Mouse (Mus musculus) ovary, postnatal 14 days (tissue): ENCODE measurements around the gene Aff1.
A peak's percentile ranks its signal among the peaks of the same experiment; 100 is the strongest.

Source experiments
- DNase-seq: peaks from one replicate; pipeline ENCODE4 v3.0.0; 2022; ENCODE audit warnings: low spot score

Gene Aff1

GRCm38 (mm10) chr5:103693041-103693641 lies 967 bp downstream of the Aff1 start:
- DNase-seq = peak; percentile 25

DNA sequence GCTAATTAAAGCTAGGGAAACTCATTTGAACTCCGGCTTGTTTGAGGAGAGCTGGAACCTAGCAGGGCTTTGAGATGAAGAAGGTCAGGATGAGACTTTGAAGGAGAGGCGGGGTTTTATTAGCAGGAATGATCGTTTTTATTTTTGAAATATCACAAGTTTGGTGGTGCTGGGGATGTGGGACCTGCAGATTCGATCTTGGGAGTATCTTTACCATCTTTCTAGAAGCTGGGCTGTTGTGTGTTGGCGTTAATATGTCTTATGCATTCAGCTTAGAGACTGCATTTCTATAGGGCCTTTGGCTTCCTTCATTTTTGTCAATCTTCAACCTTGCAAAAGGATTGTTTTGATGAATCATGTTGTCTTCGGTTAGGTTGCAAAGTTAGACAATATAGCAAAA lies 1.9 kb downstream of the Aff1 start:
- DNase-seq = no peak

DNA sequence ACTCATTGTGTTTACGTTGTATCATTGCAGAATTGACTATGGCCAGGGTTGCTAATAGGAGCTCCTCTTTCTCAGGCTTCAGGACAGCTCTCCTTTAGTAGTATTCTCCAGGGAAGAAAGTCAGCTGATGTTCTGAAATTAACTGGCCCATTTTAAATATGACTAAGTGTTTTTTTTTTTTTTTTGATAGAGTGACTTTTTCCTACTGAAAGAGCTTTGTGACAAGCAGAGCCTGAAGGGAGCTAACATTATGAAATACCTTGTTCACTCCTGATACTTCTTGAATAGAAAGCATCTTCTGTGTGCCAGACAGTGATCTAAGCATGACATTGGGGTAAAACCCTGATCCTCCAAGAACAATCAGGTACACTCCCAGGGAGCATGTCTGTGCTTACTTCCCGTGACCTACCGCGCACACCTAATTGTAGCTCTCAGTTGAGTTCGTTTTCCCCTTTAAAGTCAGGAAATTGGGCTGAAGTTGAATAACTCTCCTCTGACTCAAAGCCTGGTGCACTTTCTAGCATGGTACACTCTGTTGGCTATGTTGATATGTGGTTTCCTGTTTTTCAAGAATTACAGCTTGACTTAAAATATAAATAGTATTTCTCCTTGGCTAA lies 5.8 kb downstream of the Aff1 start:
- no peak for DNase-seq

- no peak for DNase-seq
Measured at GRCm38 (mm10) chr5:103698577-103698976, 6.4 kb downstream of the Aff1 start.

DNA sequence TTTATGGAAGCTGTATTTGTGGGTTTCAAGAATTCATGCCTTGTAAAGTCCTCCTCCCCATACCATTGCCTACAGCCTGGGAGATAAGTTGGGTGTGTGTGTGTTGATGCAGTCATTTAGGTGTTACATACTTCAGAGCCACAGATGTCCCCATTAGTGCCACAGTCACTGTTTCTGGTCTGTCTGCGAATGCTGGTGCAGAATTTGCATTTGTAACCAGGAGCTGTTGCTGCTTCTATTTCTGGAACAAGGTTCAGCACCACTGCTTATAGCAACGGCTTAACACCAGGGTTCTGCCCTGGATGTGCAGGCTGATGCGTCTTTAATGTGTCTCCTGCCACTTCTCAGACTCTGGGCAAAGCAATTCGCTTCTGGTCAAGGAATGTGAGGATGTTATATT lies 7.4 kb downstream of the Aff1 start:
- no peak for DNase-seq

DNA sequence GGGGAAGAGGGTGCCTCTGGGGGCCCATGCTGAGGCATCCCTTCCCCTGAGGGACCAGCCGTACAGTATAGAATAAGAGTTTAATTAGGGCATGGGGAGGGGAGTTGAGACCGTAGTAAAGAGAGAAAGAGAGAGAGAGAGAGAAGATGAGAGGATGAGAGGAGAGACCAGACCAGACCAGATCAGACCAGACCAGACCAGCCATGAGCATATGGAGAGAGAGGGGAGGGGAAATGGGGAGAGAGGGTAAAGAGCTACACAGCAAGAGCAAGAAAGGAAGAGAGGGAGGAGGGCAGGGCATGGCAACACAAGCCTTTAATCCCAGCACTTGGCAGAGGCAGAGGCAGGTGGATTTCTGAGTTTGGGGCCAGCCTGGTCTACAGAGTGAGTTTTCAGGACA lies 8.5 kb downstream of the Aff1 start:
- DNase-seq = no peak

DNA sequence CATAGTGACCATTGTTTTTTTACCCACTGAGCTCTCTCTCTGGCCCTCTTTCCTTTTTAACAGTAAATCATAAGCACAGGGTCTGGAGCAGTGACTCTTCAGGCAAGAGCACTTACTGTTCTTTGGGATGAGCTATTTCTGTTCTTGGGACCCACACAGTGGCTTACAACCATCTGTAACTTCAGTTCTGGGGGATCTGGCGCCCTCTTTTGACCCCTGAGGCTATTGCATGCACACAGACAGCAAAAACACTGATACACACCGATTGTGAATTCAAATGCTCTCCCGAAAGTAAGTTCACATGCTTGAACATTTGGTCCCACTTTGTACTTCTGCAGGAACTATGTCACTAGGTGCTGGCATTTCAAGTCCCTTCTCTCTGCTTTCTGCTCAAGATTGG lies 9.3 kb downstream of the Aff1 start:
- no peak for DNase-seq

- DNase-seq = no peak
Measured at GRCm38 (mm10) chr5:103702527-103702926, 10.4 kb downstream of the Aff1 start.

DNA sequence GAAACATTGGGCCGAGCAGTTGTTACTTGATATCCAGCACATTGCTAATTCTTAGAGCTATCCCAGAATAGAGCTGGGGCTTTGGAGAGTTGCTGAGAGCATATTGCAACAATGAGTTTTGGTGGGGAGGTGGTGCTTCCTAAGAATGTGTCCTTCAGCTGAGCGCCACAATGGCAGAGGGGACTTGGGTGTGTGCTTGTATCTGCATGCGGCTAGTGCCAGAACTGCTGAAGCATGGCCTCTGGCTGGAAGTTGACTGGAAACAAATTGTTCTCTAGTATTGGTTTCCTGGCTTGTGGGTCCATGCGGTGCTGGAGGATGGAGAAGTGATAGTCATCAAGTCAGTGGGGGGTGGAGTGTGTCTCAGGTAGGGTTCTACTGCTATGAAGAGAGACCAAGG lies 13.2 kb downstream of the Aff1 start:
- no peak for DNase-seq

DNA sequence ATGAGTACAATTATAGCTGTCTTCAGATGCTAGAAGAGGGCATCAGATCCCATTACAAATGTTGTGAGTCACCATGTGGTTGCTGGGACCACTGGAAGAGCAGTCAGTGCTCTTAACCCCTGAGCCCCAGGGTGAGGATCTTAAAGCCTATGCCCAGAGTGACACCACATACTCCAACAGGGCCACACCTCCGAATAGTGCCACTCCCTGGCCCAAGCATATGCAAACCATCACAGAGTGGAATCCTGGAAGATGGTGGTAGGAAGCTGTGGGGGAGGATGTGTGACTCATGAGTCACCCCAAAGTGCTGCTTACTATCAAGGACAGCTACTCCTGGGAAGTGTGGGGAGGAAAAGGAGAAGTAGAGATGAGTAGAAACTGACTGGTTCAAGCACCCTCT lies 13.7 kb downstream of the Aff1 start:
- DNase-seq = no peak

GRCm38 (mm10) chr5:103709044-103709443 lies 16.9 kb downstream of the Aff1 start:
- no peak for DNase-seq

DNA sequence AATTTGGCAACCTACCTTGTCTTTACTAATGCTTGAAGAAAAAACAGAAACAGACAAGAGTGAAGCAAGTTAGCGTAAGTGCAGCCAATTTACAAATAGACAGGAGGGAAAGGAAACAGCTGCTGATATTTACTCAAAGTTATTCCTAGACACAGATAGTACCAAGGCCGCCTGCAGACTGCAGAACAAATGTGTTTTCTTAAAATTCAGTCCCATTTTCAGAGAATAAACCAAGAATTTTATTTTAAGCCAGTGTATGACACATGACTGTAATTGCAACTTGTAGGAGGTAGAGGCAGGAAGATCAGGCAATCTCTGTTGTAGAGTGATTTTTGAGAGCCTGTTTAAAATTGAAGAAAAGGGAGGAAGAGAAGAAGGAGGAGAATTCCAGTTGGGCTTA lies 19.7 kb downstream of the Aff1 start:
- no peak for DNase-seq

GRCm38 (mm10) chr5:103713422-103713821 lies 21.2 kb downstream of the Aff1 start:
- no peak for DNase-seq

- DNase-seq = no peak
Measured at GRCm38 (mm10) chr5:103714943-103715342, 22.8 kb downstream of the Aff1 start.

GRCm38 (mm10) chr5:103716824-103717342 lies 24.7 kb downstream of the Aff1 start:
- no peak for DNase-seq

DNA sequence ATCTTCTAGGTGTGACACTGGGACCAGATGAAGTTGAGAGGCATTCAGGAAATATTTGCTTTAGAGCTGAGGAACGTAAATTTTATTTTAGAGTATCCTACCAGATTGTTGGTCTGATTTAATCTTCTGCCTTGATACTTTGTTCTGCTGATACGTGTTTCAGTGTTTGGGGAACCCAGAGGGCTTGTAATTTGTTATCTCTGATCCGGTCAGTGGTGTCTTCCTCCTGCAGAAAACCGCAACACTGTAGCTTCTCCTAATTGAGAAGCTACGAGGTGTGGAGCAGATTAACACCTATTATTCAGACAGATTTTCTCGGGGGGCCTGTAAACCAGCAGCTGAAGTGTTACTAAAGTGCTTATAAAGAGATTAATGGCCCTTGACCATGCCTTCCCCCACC lies 27.0 kb downstream of the Aff1 start:
- DNase-seq = no peak

GRCm38 (mm10) chr5:103719851-103720250 lies 27.7 kb downstream of the Aff1 start:
- no peak for DNase-seq

DNA sequence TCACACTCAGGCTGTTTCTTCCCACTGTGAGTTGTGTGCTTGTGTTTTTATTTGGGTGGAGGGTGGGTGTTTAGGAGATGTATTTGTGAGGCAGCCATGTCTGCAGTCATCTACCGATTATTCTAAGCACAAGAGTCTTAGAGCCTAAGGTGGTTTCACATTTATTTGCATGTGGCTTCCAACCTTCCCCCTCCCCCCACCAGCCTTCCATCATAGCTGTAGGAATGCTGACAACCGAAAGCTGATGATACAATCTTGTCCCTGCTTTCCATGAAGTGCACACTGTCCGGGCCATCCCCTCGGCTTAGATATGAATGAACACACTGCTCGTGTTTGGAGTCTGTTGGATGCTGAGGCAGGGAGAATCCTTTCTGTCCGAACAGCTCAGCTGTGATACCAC lies 28.8 kb downstream of the Aff1 start:
- no peak for DNase-seq

DNA sequence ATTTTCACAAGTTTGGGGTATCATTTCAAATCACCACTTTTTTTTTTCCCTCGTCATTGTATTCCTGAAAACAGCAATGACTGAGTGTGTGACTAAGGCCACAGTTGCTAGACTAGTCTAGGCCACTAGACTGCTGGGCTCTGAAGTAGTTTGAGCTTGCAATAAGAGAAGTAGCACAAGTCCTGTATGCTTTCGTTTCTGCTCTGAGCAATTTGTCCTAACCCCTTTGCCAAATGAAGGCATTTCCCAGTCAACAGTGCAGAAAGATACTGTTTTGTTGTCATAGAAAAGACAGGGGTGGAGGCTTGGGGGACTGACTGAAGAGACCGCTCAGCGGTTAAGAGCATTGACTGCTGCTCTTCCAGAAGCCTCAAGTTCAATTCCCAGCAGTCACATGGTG lies 29.3 kb downstream of the Aff1 start:
- DNase-seq = no peak

- DNase-seq = no peak
Measured at GRCm38 (mm10) chr5:103722721-103723120, 30.5 kb downstream of the Aff1 start.

DNA sequence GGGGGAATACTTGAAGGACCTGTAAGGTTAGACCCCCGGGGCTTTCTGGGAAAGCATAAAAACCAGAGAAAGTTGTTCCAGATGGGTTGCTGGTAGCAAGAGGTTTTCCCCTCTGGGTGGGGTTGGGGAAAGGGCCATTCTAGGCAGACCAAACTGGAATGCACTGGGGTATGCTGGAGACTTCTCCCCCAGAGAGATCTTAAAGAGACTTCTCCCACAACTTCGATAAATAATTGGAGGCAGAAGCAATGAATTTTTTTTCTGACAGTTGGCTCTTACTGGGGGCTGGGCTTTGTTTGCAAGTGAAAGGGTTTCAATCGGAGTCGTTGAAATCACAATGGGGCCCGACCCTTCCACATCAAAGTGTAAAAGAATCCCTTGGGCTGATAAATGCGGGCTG lies 32.2 kb downstream of the Aff1 start:
- DNase-seq = no peak

DNA sequence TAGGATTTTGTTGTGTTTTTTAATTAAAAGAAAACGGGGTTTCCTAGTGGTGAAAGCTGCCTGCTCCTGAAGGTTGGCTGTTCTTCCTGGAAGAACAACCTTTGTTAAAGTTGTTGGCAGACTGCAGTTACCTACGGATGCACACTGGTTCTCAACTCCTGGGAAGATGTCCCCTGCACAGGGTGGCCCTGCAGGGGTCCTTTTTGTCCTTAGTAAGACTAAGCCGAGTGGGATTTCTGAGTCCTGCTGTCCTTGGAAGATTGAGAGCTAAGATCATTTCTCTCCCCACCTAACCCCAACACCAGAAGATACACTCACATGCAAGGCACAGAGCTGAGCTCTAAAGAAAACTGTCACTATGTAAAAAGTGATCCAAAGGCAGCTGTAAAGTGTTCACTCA lies 32.6 kb downstream of the Aff1 start:
- DNase-seq = no peak

- DNase-seq = no peak
Measured at GRCm38 (mm10) chr5:103725268-103726149, 33.3 kb downstream of the Aff1 start.
